Mouse (Mus musculus) lung, embryonic 16.5 days (tissue): ENCODE measurements around the gene Eps15l1. TPM values are rescaled to one million over a fixed set of nuclear protein-coding genes. Genes with fewer than 3 reads are reported as not detected.

Source experiments
- ATAC-seq: fragments of 200-750 bp; cut with Nextera tagmentation; 2 replicates; pipeline ENCODE4 v1.8.0; 2017; ENCODE audit warnings: low read depth, mild to moderate bottlenecking, moderate library complexity
- H3K27ac ChIP-seq: fragments of 300-500 bp; sonication (generic); 2 replicates; pipeline ENCODE4 v1.5.1; 2014; ENCODE audit warnings: mild to moderate bottlenecking, control low read depth, low read length
- H3K27me3 ChIP-seq: fragments of 300-500 bp; sonication (generic); 2 replicates; pipeline ENCODE4 v1.6.1; 2014; ENCODE audit warnings: low read depth, low read length, mixed read lengths; ENCODE audit not compliant: control insufficient read depth, insufficient read depth
- H3K36me3 ChIP-seq: fragments of 300-500 bp; sonication (generic); 2 replicates; pipeline ENCODE4 v1.6.1; 2014; ENCODE audit warnings: low read length; ENCODE audit not compliant: control insufficient read depth, insufficient read depth
- H3K4me1 ChIP-seq: fragments of 300-500 bp; sonication (generic); replicated peaks from 2 replicates; pipeline ENCODE4 v1.6.1; 2014; ENCODE audit warnings: low read length, mixed read lengths; ENCODE audit not compliant: control insufficient read depth, insufficient read depth
- H3K4me2 ChIP-seq: fragments of 300-500 bp; sonication (generic); 2 replicates; pipeline ENCODE4 v1.6.1; 2014; ENCODE audit warnings: low read depth, low read length, control low read depth
- H3K4me3 ChIP-seq: fragments of 300-500 bp; sonication (generic); 2 replicates; pipeline ENCODE4 v1.5.1; 2014; ENCODE audit warnings: mild to moderate bottlenecking, low read length, control low read depth
- H3K9ac ChIP-seq: fragments of 300-500 bp; sonication (generic); 2 replicates; pipeline ENCODE4 v1.6.1; 2014; ENCODE audit warnings: low read length, control low read depth
- H3K9me3 ChIP-seq: fragments of 300-500 bp; sonication (generic); 2 replicates; pipeline ENCODE4 v1.6.1; 2016; ENCODE audit warnings: low read length; ENCODE audit not compliant: control insufficient read depth
- WGBS: fragments of 180-500 bp; shearing (Covaris S2); extraction: QIAGEN DNeasy Blood & Tissue Kit; methylation state at CpG from one replicate; pipeline ENCODE4 v1.1.7; 2014; 5-methylcytosine and 5-hydroxymethylcytosine counted together
- polyA plus RNA-seq: library from polyadenylated mRNA; unstranded; fragments of >200 nt; fragmentation: Nextera tagmentation; extraction: Ambion mirVana; gene quantifications from 2 replicates; pipeline ENCODE4 v1.2.1, GENCODE M21; 2015

Eps15l1 gene
- polyA plus RNA-seq, 1 experiment from 2014 or later = 52.6 TPM

DNA sequence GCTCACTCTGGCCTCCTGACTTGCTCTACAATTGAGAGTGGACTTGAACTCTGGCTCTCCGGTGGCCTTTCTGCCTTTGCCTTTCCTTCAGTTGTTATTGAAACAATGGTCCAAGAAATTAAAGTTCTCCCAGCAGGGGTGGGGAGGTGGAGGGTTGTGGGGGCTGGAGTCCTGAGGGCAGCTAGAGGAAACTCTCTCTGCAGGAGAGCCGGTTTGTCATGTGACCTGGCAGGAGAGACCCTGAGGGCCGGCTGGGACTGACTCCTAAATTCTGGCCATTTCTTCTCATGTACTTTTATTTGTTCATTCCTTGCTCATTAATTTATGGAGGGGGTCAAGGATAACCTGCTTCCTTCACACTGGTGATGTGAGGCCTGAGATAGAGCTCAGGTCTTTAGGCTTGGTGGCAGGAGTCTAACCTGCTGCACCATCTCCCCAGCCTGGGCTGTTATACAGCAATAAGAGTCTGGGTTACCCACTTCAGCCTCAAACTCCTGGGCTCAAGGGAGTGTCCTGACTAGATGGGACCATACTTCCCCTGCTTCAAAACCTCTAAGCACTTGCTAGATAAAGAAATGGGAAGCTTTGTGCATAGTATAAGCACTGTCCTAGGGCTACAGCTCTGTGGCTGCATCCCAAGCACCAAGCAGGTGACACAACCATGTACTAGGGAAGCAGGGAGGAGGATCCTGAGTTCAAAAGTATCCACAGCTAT, 87.7 kb downstream of the Eps15l1 start:
- 39% methylated on average over 3 of the region's 3 CpGs for WGBS
- ATAC-seq = no peak

DNA sequence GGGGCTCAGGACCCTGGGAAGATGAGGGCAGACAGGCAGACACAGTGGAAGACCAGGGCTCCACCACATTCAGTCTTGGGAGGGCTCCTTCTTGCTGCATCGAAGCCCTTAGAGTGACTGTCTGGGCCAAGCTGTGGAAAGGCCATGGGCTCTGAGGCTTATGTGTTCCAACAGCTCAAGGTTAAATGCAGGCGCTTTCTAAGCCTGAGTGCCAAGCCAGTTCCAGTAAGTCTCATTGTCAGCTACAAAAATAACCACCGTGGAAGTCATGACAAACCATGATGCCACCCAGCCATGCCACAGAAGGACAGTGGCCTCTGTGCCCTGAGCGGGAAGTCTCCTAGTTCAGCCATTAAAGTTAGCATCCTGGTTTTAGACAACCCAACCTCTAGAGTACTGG, 89.6 kb downstream of the Eps15l1 start:
- Histone ChIP-seq H3K9ac (no peak overlapping the region), H3K9me3 (no peaks in the 10 kb centered on the region), H3K4me2 (no peak overlapping the region), H3K4me3 (no peak overlapping the region), H3K27ac (no peak overlapping the region), H3K27me3 (no peaks in the 10 kb centered on the region), H3K36me3 (no peaks in the 10 kb centered on the region), H3K4me1 (no peaks in the 10 kb centered on the region)
- 84% methylated on average over 4 of the region's 4 CpGs for WGBS
- ATAC-seq = no peak

More for the DNA sequence above, 87.7 kb downstream of the Eps15l1 start:
- no peaks in the 10 kb centered on the region for H3K4me1 ChIP-seq
- no peak overlapping the region for H3K4me3 ChIP-seq
- H3K36me3 ChIP-seq = peaks cover 5% of the 10 kb centered on the region; the same call in 1 of the 2 replicates
- no peak overlapping the region for H3K27ac ChIP-seq
- H3K9ac ChIP-seq = no peak overlapping the region
- H3K27me3 ChIP-seq = no peaks in the 10 kb centered on the region
- H3K9me3 ChIP-seq = no peaks in the 10 kb centered on the region
- no peak overlapping the region for H3K4me2 ChIP-seq

DNA sequence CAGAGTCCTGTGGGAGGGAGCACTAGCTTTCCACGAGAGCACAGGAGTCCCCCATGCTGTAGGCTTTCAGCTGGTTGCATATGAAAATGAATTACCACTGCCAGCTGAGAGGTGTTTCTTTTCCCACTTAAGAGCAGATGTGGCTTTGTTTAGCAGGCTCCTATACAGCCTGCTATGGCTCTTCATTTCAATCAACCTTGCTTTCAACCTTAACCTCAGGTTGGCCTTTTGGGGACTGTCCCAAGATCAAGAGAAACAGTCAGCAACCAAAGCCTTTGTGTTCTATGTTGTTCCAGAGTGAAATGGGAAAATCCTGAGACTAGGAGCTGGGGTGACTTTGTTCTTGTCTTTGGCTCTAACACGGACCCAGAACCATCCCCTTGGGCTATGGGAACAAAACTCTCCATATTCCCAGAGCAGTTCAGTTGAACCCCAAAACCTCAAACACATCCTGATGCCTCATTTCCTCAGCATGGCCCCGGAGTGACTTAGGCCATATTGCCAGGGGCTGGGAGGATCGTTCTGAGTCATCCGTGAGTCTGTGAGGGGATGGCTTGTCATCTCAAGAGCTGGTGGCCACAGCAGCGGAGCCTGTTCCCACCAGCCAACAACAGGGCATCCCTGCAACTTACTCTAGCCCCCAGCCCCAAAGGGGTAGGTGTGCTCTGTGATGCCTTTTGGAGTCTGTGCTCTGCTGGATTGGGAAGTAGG, 90.3 kb downstream of the Eps15l1 start:
- Histone ChIP-seq H3K9ac (no peak overlapping the region), H3K4me1 (no peaks in the 10 kb centered on the region), H3K4me3 (no peak overlapping the region), H3K36me3 (no peaks in the 10 kb centered on the region), H3K27ac (no peak overlapping the region), H3K9me3 (no peaks in the 10 kb centered on the region), H3K27me3 (no peaks in the 10 kb centered on the region), H3K4me2 (no peak overlapping the region)
- no peak for ATAC-seq
- WGBS = 80% methylated on average over 6 of the region's 6 CpGs

- Histone ChIP-seq H3K4me1 (no peaks in the 10 kb centered on the region), H3K9ac (no peak overlapping the region), H3K4me2 (no peak overlapping the region), H3K27me3 (no peaks in the 10 kb centered on the region), H3K4me3 (no peak overlapping the region), H3K36me3 (no peaks in the 10 kb centered on the region), H3K9me3 (no peaks in the 10 kb centered on the region), H3K27ac (no peak overlapping the region)
- 86% methylated on average over 3 of the region's 3 CpGs for WGBS
- no peak for ATAC-seq
Measured at GRCm38 (mm10) chr8:72329116-72329515, 92.1 kb downstream of the Eps15l1 start.

GRCm38 (mm10) chr8:72324708-72325107, 96.6 kb downstream of the Eps15l1 start:
- no peak overlapping the region for H3K4me3 ChIP-seq
- no peak overlapping the region for H3K4me2 ChIP-seq
- no peaks in the 10 kb centered on the region for H3K36me3 ChIP-seq
- H3K27me3 ChIP-seq = peaks cover 20% of the 10 kb centered on the region
- no peak for ATAC-seq
- no peaks in the 10 kb centered on the region for H3K9me3 ChIP-seq
- 76% methylated on average over 2 of the region's 2 CpGs for WGBS
- H3K4me1 ChIP-seq = no peaks in the 10 kb centered on the region; the same call in 1 of the 2 replicates
- no peak overlapping the region for H3K9ac ChIP-seq
- no peak overlapping the region for H3K27ac ChIP-seq

- peaks cover 25% of the 10 kb centered on the region for H3K27me3 ChIP-seq
- H3K4me1 ChIP-seq = no peaks in the 10 kb centered on the region; the same call in 1 of the 2 replicates
- no peak overlapping the region for H3K27ac ChIP-seq
- no peak for ATAC-seq
- H3K36me3 ChIP-seq = no peaks in the 10 kb centered on the region
- no peak overlapping the region for H3K4me2 ChIP-seq
- H3K9ac ChIP-seq = no peak overlapping the region
- no peak overlapping the region for H3K4me3 ChIP-seq
- WGBS = 79% methylated on average over 10 of the region's 10 CpGs
- no peaks in the 10 kb centered on the region for H3K9me3 ChIP-seq
Measured at GRCm38 (mm10) chr8:72324036-72324706, 97.1 kb downstream of the Eps15l1 start.

DNA sequence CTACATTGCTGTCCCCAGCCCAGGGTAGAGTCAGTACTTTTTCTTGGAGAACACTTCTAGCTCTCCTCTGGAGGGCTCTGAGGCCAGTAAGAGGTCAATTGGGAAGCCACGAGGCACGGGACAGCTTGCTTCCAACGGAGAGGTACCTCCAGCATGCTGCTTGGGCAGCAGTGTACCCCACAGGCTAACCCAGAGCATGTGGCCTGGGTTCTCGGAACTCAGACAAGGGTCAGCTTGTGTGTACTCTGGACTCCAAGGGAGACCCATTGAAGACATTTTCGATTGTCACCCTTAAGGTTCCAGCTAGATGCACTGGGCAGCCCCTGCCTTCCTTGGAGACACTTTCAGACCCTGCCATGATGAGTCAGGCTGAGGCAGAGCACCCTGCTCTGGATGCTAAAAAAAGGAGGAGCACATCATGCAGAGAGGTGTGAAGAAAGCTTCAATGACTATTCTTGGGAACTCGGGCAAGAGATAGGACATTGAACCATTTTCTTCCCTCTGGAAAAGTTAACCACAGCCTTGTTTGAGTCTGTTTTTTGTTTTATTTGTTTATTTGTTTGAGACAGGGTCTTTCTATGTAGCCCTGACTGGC, 98.0 kb downstream of the Eps15l1 start:
- no peak overlapping the region for H3K4me2 ChIP-seq
- H3K9ac ChIP-seq = no peak overlapping the region; the same call in 1 of the 2 replicates
- no peak for ATAC-seq
- no peaks in the 10 kb centered on the region for H3K9me3 ChIP-seq
- H3K27me3 ChIP-seq = peaks cover 25% of the 10 kb centered on the region
- H3K4me3 ChIP-seq = no peak overlapping the region
- no peaks in the 10 kb centered on the region for H3K36me3 ChIP-seq
- WGBS = 55% methylated on average over 6 of the region's 6 CpGs
- no peaks in the 10 kb centered on the region; the same call in 1 of the 2 replicates for H3K4me1 ChIP-seq
- no peak overlapping the region for H3K27ac ChIP-seq

DNA sequence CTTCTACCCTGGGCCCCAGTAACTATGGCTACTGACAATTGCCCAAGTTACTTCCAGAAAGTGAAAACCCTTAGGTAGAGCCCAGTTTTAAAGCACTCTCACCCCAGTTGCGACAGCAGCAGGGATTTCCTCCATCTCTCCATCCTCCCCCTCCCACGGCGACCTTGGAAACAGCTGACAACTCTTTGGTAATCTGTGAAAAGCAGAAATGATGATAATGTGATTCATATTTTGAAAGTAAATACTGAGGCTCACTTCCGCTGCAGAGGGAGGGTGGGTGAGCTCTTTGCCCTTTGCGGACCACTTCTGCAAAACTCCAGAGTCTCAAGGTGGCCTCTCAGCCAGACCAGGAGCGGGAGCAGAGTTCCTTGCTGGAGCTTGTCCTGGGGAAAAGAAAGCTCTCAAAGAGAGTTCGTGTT, 98.8 kb downstream of the Eps15l1 start:
- Histone ChIP-seq H3K4me3 (no peak overlapping the region), H3K36me3 (no peaks in the 10 kb centered on the region), H3K9me3 (no peaks in the 10 kb centered on the region), H3K4me1 (no peaks in the 10 kb centered on the region; the same call in 1 of the 2 replicates), H3K4me2 (peak overlapping the region; percentile 74; the same call in 1 of the 2 replicates), H3K27me3 (peaks cover 25% of the 10 kb centered on the region), H3K9ac (no peak overlapping the region), H3K27ac (no peak overlapping the region)
- 48% methylated on average over 7 of the region's 7 CpGs for WGBS
- ATAC-seq = no peak
